Mouse (Mus musculus): ENCODE measurements around the gene Rptor. TPM values are rescaled to one million over a fixed set of nuclear protein-coding genes. Genes with fewer than 3 reads are reported as not detected.

The Rptor gene
- total and polyA plus RNA-seq, 3 experiments: 33.9 to 34.9 TPM; not detected in 1

- no peak overlapping the region for H3K9ac ChIP-seq (ENCODE audit: control insufficient read depth, low read depth, low read length, poor library complexity, severe bottlenecking)
- H3K79me2 ChIP-seq (ENCODE audit: control insufficient read depth, insufficient read depth, low read length, poor library complexity): no peaks in the 10 kb centered on the region
- H3K9me3 ChIP-seq (replicated peaks; ENCODE audit: insufficient read depth, low read length): no peaks in the 10 kb centered on the region
- H3K4me1 ChIP-seq (ENCODE audit: control insufficient read depth in 1 of 2, insufficient read depth in 2 of 2, low read length in 2 of 2): no peaks in the 10 kb centered on the region
- H3K27ac ChIP-seq (ENCODE audit: control insufficient read depth, low read depth, low read length): no peak overlapping the region
- DNase-seq (ENCODE audit: low read depth, low spot score): peak; percentile 61
- peaks cover 0 to 2% of the 10 kb centered on the region in 2 experiments; a peak in 1 of 4 replicates for H3K36me3 ChIP-seq (ENCODE audit: control insufficient read depth in 1 of 2, insufficient read depth in 2 of 2, low read length in 2 of 2)
- H3K27me3 ChIP-seq (ENCODE audit: control insufficient read depth in 1 of 2, insufficient read depth in 2 of 2, low read length in 2 of 2): no peaks in the 10 kb centered on the region
- TF ChIP-seq POLR2AphosphoS2 (IDR thresholded peaks at IDR 0.05; ENCODE audit: low read length) (no peak), ELF1 (IDR thresholded peaks at IDR 0.05; ENCODE audit: low read depth, low read length) (no peak), MAFK (IDR thresholded peaks at IDR 0.05; ENCODE audit: borderline replicate concordance, low read depth, low read length) (no peak), SIN3A (IDR thresholded peaks at IDR 0.05; ENCODE audit: low read length) (no peak), E2F4 (IDR thresholded peaks at IDR 0.05; ENCODE audit: borderline replicate concordance, low read depth, low read length) (no peak), RCOR1 (IDR thresholded peaks at IDR 0.05; ENCODE audit: low read depth, low read length) (no peak), POLR2A (IDR thresholded peaks at IDR 0.05; ENCODE audit: control insufficient read depth in 1 of 2, insufficient read depth in 1 of 2, low read depth in 1 of 2, low read length in 2 of 2, poor library complexity in 1 of 2) (no peak), ZNF384 (IDR thresholded peaks at IDR 0.05; ENCODE audit: low read depth, low read length) (no peak), ETS1 (IDR thresholded peaks at IDR 0.05; ENCODE audit: low read depth, low read length) (no peak)
- H3K4me3 ChIP-seq (ENCODE audit: control insufficient read depth in 1 of 2, insufficient read depth in 1 of 2, low read depth in 2 of 2, low read length in 2 of 2): no peak overlapping the region
These were observed 291.9 kb downstream of the Rptor start for GRCm38 (mm10) chr11:119894634-119895033.

GRCm38 (mm10) chr11:119897041-119897440 lies 294.3 kb downstream of the Rptor start:
- H3K27me3 ChIP-seq (ENCODE audit: control insufficient read depth in 1 of 2, insufficient read depth in 2 of 2, low read length in 2 of 2): no peaks in the 10 kb centered on the region
- H3K4me3 ChIP-seq (ENCODE audit: control insufficient read depth in 1 of 2, insufficient read depth in 1 of 2, low read depth in 2 of 2, low read length in 2 of 2): no peak overlapping the region
- no peak for DNase-seq (ENCODE audit: low read depth, low spot score)
- H3K27ac ChIP-seq (ENCODE audit: control insufficient read depth, low read depth, low read length): no peak overlapping the region
- no peak overlapping the region for H3K9ac ChIP-seq (ENCODE audit: control insufficient read depth, low read depth, low read length, poor library complexity, severe bottlenecking)
- no peaks in the 10 kb centered on the region for H3K4me1 ChIP-seq (ENCODE audit: control insufficient read depth in 1 of 2, insufficient read depth in 2 of 2, low read length in 2 of 2)
- peaks cover 0 to 2% of the 10 kb centered on the region in 2 experiments; a peak in 1 of 4 replicates for H3K36me3 ChIP-seq (ENCODE audit: control insufficient read depth in 1 of 2, insufficient read depth in 2 of 2, low read length in 2 of 2)
- no peak for TF ChIP-seq E2F4 (IDR thresholded peaks at IDR 0.05; ENCODE audit: borderline replicate concordance, low read depth, low read length)
- no peak for TF ChIP-seq USF1 (IDR thresholded peaks at IDR 0.05; ENCODE audit: low read depth, low read length)
- no peak for TF ChIP-seq USF2 (IDR thresholded peaks at IDR 0.05; ENCODE audit: borderline replicate concordance in 1 of 2, insufficient read depth in 1 of 2, low read depth in 1 of 2, low read length in 2 of 2)
- TF ChIP-seq TAL1 (IDR thresholded peaks at IDR 0.05; ENCODE audit: low read length): no peak
- TF ChIP-seq CHD2 (IDR thresholded peaks at IDR 0.05; ENCODE audit: low read length): no peak
- TF ChIP-seq NELFE (IDR thresholded peaks at IDR 0.05; ENCODE audit: low read depth, low read length): no peak
- TF ChIP-seq MYB (IDR thresholded peaks at IDR 0.05; ENCODE audit: low read depth, low read length): no peak
- TF ChIP-seq GATA1 (IDR thresholded peaks at IDR 0.05; ENCODE audit: low read depth, low read length): no peak
- no peak for TF ChIP-seq CTCF (IDR thresholded peaks at IDR 0.05 in 2 of 3, conservative IDR thresholded peaks at IDR 0.05 in 1 of 3; ENCODE audit: control insufficient read depth in 1 of 3, insufficient read depth in 1 of 3, low read depth in 2 of 3, low read length in 3 of 3, poor library complexity in 1 of 3, severe bottlenecking in 1 of 3)
- TF ChIP-seq ETS1 (IDR thresholded peaks at IDR 0.05; ENCODE audit: low read depth, low read length): no peak
- TF ChIP-seq BHLHE40 (IDR thresholded peaks at IDR 0.05; ENCODE audit: borderline replicate concordance, low read depth, low read length): no peak
- TF ChIP-seq MAX (IDR thresholded peaks at IDR 0.05; ENCODE audit: low read length): no peak
- TF ChIP-seq GABPA (IDR thresholded peaks at IDR 0.05; ENCODE audit: low read depth, low read length): no peak
- TF ChIP-seq HCFC1 (IDR thresholded peaks at IDR 0.05; ENCODE audit: low read depth, low read length): no peak
- TF ChIP-seq MAFK (IDR thresholded peaks at IDR 0.05; ENCODE audit: borderline replicate concordance, low read depth, low read length): no peak
- no peak for TF ChIP-seq MAZ (IDR thresholded peaks at IDR 0.05; ENCODE audit: low read depth, low read length)
- TF ChIP-seq RCOR1 (IDR thresholded peaks at IDR 0.05; ENCODE audit: low read depth, low read length): no peak
- no peak for TF ChIP-seq ZNF384 (IDR thresholded peaks at IDR 0.05; ENCODE audit: low read depth, low read length)
- no peak for TF ChIP-seq JUND (IDR thresholded peaks at IDR 0.05; ENCODE audit: low read depth, low read length)
- TF ChIP-seq MYC (IDR thresholded peaks at IDR 0.05; ENCODE audit: low read depth, low read length): no peak
- no peaks in the 10 kb centered on the region for H3K79me2 ChIP-seq (ENCODE audit: control insufficient read depth, insufficient read depth, low read length, poor library complexity)
- H3K9me3 ChIP-seq (replicated peaks; ENCODE audit: insufficient read depth, low read length): no peaks in the 10 kb centered on the region

All from MEL (cell line).